ENCODE assay signal across 8 mouse cellular contexts in the genomic region with DNA sequence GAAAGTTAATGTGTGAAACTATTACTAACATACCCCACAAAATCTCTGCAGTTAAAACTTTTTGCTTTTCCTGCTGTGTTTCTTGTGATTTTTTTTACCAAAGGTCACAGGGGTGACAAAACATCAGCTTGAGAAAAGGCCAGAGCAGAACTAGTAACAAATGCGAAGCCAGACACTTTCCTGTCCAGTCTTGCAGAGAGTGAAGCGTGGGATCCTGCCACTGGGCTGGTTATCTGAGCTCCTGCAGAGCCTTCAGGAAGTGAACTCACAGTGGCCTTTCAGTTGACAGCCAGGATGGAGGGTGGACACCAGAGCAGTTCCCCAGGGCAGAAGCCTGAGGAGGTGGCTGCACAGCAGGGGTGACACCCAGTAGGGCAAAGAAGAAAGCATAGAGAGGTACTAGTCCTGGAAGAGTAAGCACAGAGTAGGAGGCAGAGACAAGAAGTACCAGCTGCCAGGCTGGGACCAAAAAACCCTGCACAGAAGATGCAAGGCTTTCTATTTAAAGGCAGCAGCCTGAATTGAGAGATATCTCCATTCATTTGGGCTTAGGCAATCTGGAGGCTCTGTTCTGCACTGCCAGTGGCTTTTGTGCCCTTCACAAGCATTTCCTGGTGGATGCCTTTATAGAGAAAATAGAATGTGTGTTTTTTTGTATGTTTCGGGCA.
DNase-seq lines count a peak whose midpoint lies in the region; ATAC-seq and TF ChIP-seq lines count a peak whose summit lies in the region.

No protein-coding gene starts in this region.

- no peaks in the 10 kb centered on the region for H3K36me3 ChIP-seq in megakaryocyte, embryonic 14.5 days (replicated peaks; ENCODE audit: low read length)
- no peaks in the 10 kb centered on the region for H3K36me3 ChIP-seq in kidney, postnatal 0 days (ENCODE audit: insufficient read depth, low read length)
- no peaks in the 10 kb centered on the region for H3K36me3 ChIP-seq in liver, postnatal 0 days (replicated peaks; ENCODE audit: insufficient read depth, low read length)
- H3K36me3 ChIP-seq in hindbrain, embryonic 14.5 days (replicated peaks; ENCODE audit: control insufficient read depth, insufficient read depth), result no peaks in the 10 kb centered on the region

- peaks cover 24% of the 10 kb centered on the region for H3K4me1 ChIP-seq in megakaryocyte, embryonic 14.5 days
- no peaks in the 10 kb centered on the region for H3K4me1 ChIP-seq in kidney, postnatal 0 days (replicated peaks; ENCODE audit: insufficient read depth, low read length)
- H3K4me1 ChIP-seq in liver, postnatal 0 days (ENCODE audit: insufficient read depth), result no peaks in the 10 kb centered on the region
- H3K4me1 ChIP-seq in hindbrain, embryonic 14.5 days (replicated peaks; ENCODE audit: control insufficient read depth, insufficient read depth, low read length), result no peaks in the 10 kb centered on the region

- ATAC-seq in megakaryocyte, adult 5-6 weeks (ENCODE audit: poor library complexity, severe bottlenecking), result no peak
- peak; percentile 43; the same call in 1 of the 2 replicates for ATAC-seq in kidney, postnatal 0 days (replicated peaks; ENCODE audit: low FRiP score, low read depth)
- 0 out of 2 replicates have a peak, but pooled peaks have one; percentile 43 for ATAC-seq in liver, postnatal 0 days
- no peak for ATAC-seq in hindbrain, embryonic 14.5 days (ENCODE audit: low FRiP score)

- 0 out of 2 replicates have a peak overlapping the region, but pooled peaks have one; percentile 52 for H3K27ac ChIP-seq in kidney, postnatal 0 days
- H3K27ac ChIP-seq in liver, postnatal 0 days (ENCODE audit: low read depth), result no peak overlapping the region
- no peak overlapping the region for H3K27ac ChIP-seq in hindbrain, embryonic 14.5 days

- H3K4me3 ChIP-seq in megakaryocyte, embryonic 14.5 days (replicated peaks), result peak overlapping the region; percentile 38
- H3K4me3 ChIP-seq in kidney, postnatal 0 days (replicated peaks; ENCODE audit: low read depth, low read length), result no peak overlapping the region
- no peak overlapping the region for H3K4me3 ChIP-seq in liver, postnatal 0 days (ENCODE audit: low read depth, low read length)
- no peak overlapping the region for H3K4me3 ChIP-seq in hindbrain, embryonic 14.5 days (replicated peaks; ENCODE audit: low read length)

- H3K9ac ChIP-seq in kidney, postnatal 0 days (ENCODE audit: low read depth, low read length), result no peak overlapping the region
- no peak overlapping the region for H3K9ac ChIP-seq in liver, postnatal 0 days (replicated peaks)
- H3K9ac ChIP-seq in hindbrain, embryonic 14.5 days, result no peak overlapping the region

- no peak for TF ChIP-seq CTCF in kidney, postnatal 0 days (IDR thresholded peaks at IDR 0.05; ENCODE audit: low read depth)
- TF ChIP-seq CTCF in liver, postnatal 0 days (IDR thresholded peaks at IDR 0.05; ENCODE audit: low read depth), result no peak

- no peaks in the 10 kb centered on the region for H3K9me3 ChIP-seq in megakaryocyte, embryonic 14.5 days
- no peaks in the 10 kb centered on the region for H3K9me3 ChIP-seq in kidney, postnatal 0 days (replicated peaks; ENCODE audit: low read length)
- no peaks in the 10 kb centered on the region for H3K9me3 ChIP-seq in liver, postnatal 0 days (ENCODE audit: low read length)
- H3K9me3 ChIP-seq in hindbrain, embryonic 14.5 days (ENCODE audit: control insufficient read depth, low read length), result no peaks in the 10 kb centered on the region

- peak; percentile 17 to 60 for DNase-seq in heart, adult 18-20 months
- DNase-seq in kidney, postnatal 0 days (ENCODE audit: low spot score), result peak; percentile 62
- DNase-seq in liver, postnatal 0 days, result peak; percentile 15
- DNase-seq in hindbrain, embryonic 14.5 days (ENCODE audit: low spot score), result no peak
- DNase-seq in spleen, postnatal 36 days (ENCODE audit: low spot score in 2 of 2), result no peak
- DNase-seq in spleen, postnatal 4 days (ENCODE audit: low spot score in 2 of 2), result no peak

- no peak overlapping the region for H3K4me2 ChIP-seq in kidney, postnatal 0 days (ENCODE audit: low read length)
- H3K4me2 ChIP-seq in liver, postnatal 0 days (ENCODE audit: low read depth, low read length), result no peak overlapping the region
- H3K4me2 ChIP-seq in hindbrain, embryonic 14.5 days (replicated peaks), result no peak overlapping the region

- no peaks in the 10 kb centered on the region for H3K27me3 ChIP-seq in megakaryocyte, embryonic 14.5 days (replicated peaks)
- H3K27me3 ChIP-seq in kidney, postnatal 0 days (ENCODE audit: insufficient read depth, low read length), result no peaks in the 10 kb centered on the region
- no peaks in the 10 kb centered on the region for H3K27me3 ChIP-seq in liver, postnatal 0 days (ENCODE audit: insufficient read depth, low read length)
- H3K27me3 ChIP-seq in hindbrain, embryonic 14.5 days (ENCODE audit: control insufficient read depth, insufficient read depth, low read length), result no peaks in the 10 kb centered on the region

- WGBS in kidney, postnatal 0 days, result 39% methylated on average over 3 of the region's 3 CpGs
- WGBS in liver, postnatal 0 days (ENCODE audit: insufficient replicate concordance), result 32% methylated on average over 3 of the region's 3 CpGs
- 47% methylated on average over 3 of the region's 3 CpGs for WGBS in hindbrain, embryonic 14.5 days

- TF ChIP-seq EP300 in liver, postnatal 0 days (IDR thresholded peaks at IDR 0.05; ENCODE audit: low read depth), result peak; percentile 46; the same call in 1 of the 2 replicates

Comparison
In these comparisons a context has a peak if more than half of its experiments do, and no peak if none do; other contexts are left out.
1. ATAC-seq: peak in kidney, postnatal 0 days (single experiment) and liver, postnatal 0 days (single experiment); none in megakaryocyte, adult 5-6 weeks (single experiment) and hindbrain, embryonic 14.5 days (single experiment).
2. DNase-seq: peak in heart, adult 18-20 months (2 of 2), kidney, postnatal 0 days (single experiment) and liver, postnatal 0 days (single experiment); none in hindbrain, embryonic 14.5 days (single experiment), spleen, postnatal 36 days (0 of 2) and spleen, postnatal 4 days (0 of 2).